Mouse (Mus musculus) stomach, adult 2 months (tissue): ENCODE data around the gene Prkaca. TPM values are rescaled to one million over a fixed set of nuclear protein-coding genes. Genes with fewer than 3 reads are reported as not detected.

Experiments used
- polyA plus RNA-seq: library from polyadenylated mRNA; depleted of rRNA; stranded (reverse); fragments of >200 nt; gene quantifications from 2 replicates; pipeline ENCODE4 v1.2.3, GENCODE M21; 2012; rRNA removed

Gene Prkaca
- polyA plus RNA-seq: 27.2 and 27.6 TPM in 2 replicates

GRCm38 (mm10) chr8:83972150-83973120 is at the start of gene Prkaca:
Gene Prkaca, plus strand, starts transcription at chr8:83972993.

GRCm38 (mm10) chr8:83955106-83955957 is 17.5 kb upstream of the Prkaca start, which contains the start of the genes Gm10644 and Asf1b:
Gene Gm10644, minus strand, starts transcription at chr8:83955205.
Gene Asf1b, plus strand, starts transcription at chr8:83955507.

GRCm38 (mm10) chr8:83997511-83998141 is 24.8 kb downstream of the Prkaca start, which contains the start of gene Samd1:
Gene Samd1, plus strand, starts transcription at chr8:83997672.

GRCm38 (mm10) chr8:84001281-84002000 is 28.6 kb downstream of the Prkaca start, which contains the start of gene 1700067K01Rik:
Gene 1700067K01Rik, plus strand, starts transcription at chr8:84001502.

GRCm38 (mm10) chr8:84011705-84012498 is 39.1 kb downstream of the Prkaca start, which contains the start of gene 2210011C24Rik:
Gene 2210011C24Rik, minus strand, starts transcription at chr8:84012171.

GRCm38 (mm10) chr8:84021096-84021495 is 48.3 kb downstream of the Prkaca start, which contains the start of gene Palm3:
Gene Palm3, plus strand, starts transcription at chr8:84021471.

GRCm38 (mm10) chr8:84042066-84042947 is 69.5 kb downstream of the Prkaca start, which contains the start of gene Il27ra:
Gene Il27ra, minus strand, starts transcription at chr8:84042589.

GRCm38 (mm10) chr8:84044900-84045299 is 72.1 kb downstream of the Prkaca start, which contains the start of gene Rln3:
Gene Rln3, minus strand, starts transcription at chr8:84045000.

Other genes with a start within 250 kb of the Prkaca start
- gene Adgre5, start 231.7 kb upstream of the Prkaca start, polyA plus RNA-seq: 20.3 and 23.7 TPM in 2 replicates
- 10.3 and 14.2 TPM in 2 replicates for gene Adgrl1, start 72.9 kb upstream of the Prkaca start, polyA plus RNA-seq
- 0.30 and 0.56 TPM in 2 replicates for gene Gm10644, start 17.8 kb upstream of the Prkaca start, polyA plus RNA-seq
- 8.1 and 10.6 TPM in 2 replicates for gene Asf1b, start 17.5 kb upstream of the Prkaca start, polyA plus RNA-seq
- 32.0 and 40.5 TPM in 2 replicates for gene Samd1, start 24.7 kb downstream of the Prkaca start, polyA plus RNA-seq
- gene 1700067K01Rik, start 28.5 kb downstream of the Prkaca start, polyA plus RNA-seq: 0.24 and 0.40 TPM in 2 replicates
- gene 2210011C24Rik, start 39.2 kb downstream of the Prkaca start, polyA plus RNA-seq: 17.9 and 33.1 TPM in 2 replicates
- gene Palm3, start 48.5 kb downstream of the Prkaca start, polyA plus RNA-seq: 1.7 and 1.8 TPM in 2 replicates
- gene Il27ra, start 69.6 kb downstream of the Prkaca start, polyA plus RNA-seq: 0.48 and 0.91 TPM in 2 replicates
- 0.22 and 0.30 TPM in 2 replicates for gene Rln3, start 72.0 kb downstream of the Prkaca start, polyA plus RNA-seq
- gene Gm10643, start 92.1 kb downstream of the Prkaca start, polyA plus RNA-seq: 0.11 and 0.22 TPM in 2 replicates
- 12.3 and 13.3 TPM in 2 replicates for gene Rfx1, start 93.8 kb downstream of the Prkaca start, polyA plus RNA-seq
- gene Dcaf15, start 131.8 kb downstream of the Prkaca start, polyA plus RNA-seq: 24.1 and 24.4 TPM in 2 replicates
- gene Podnl1, start 153.0 kb downstream of the Prkaca start, polyA plus RNA-seq: 0.61 and 0.99 TPM in 2 replicates
- gene Cc2d1a, start 174.9 kb downstream of the Prkaca start, polyA plus RNA-seq: 25.5 and 27.2 TPM in 2 replicates
- gene 4930432K21Rik, start 175.0 kb downstream of the Prkaca start, polyA plus RNA-seq: 0.05 and 0.38 TPM in 2 replicates
- gene Nanos3, start 212.2 kb downstream of the Prkaca start, polyA plus RNA-seq: 0.49 and 1.1 TPM in 2 replicates